Mouse (Mus musculus): Measurements from ENCODE around the gene Dnajc6.

GRCm38 (mm10) chr4:101654788-101655414 is 158.5 kb downstream of the Dnajc6 start:
- TF ChIP-seq POLR2A (IDR thresholded peaks at IDR 0.05; ENCODE audit: borderline replicate concordance, extremely low read depth, low read depth, low read length) (no peak), CTCF (IDR thresholded peaks at IDR 0.05; ENCODE audit: insufficient read depth, low read length) (no peak)

All from lung, adult 2 months (tissue).